Mouse (Mus musculus): ENCODE results near the gene Cckar.

Cckar gene

DNA sequence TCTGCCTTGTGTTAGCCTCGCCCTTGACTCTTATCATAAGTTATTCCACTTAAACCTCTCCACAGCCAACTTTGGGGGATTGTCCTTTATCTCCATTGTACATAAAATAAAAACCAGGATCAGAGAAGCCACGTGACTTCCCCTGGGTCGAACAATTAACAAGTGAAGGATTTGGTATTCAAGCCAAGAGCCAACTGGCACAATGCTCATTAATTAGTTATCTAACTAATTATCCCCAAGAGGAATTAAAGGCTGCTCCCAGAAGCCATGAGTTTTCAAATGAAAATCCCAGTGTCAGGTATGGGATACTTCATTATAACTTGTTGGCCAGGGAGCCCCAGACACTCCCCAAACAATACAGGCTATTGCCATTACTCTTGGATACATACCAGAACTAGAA lies 23.6 kb downstream of the Cckar start:
- ChIA-PET CTCF (interaction anchor here in 1 of 4 experiments (1.2 kb wide), 1 partner anchor 26 kb away, joined by 3 read pairs; no protein-coding TSS in a partner anchor), POLR2A (interaction anchor here in 1 of 4 experiments (2.1 kb wide), 1 partner anchor 12 kb away, joined by 5 read pairs; no protein-coding TSS in a partner anchor)

DNA sequence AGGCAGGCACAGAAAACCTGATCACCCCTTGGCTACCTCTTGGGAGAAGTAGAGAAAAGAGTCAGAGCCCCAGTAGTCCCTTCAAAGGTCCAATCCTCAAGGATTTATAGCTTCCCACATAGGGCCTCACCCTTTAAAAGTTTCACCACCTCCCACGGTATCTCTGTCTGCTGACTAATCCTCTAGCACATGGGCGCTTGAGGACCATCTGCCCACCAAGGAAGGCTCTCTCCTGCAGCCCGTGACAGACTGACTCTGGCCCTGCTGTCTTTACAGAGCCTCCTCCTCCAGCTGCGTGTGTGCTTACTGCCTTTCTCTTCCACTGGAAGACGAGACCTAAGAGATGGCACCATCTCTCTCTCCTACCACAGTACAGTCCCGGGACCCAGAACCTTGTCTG lies 27.9 kb downstream of the Cckar start:
- POLR2A ChIA-PET: interaction anchor here in 2 of 4 experiments (0.6 to 2.6 kb wide), 11 partner anchors 8 to 130 kb away, joined by 3 to 8 read pairs (median 4); no protein-coding TSS in a partner anchor
- CTCF ChIA-PET: interaction anchor here (0.6 to 1.6 kb wide), 18 partner anchors 8 to 520 kb away, joined by 3 to 15 read pairs (median 3); no protein-coding TSS in a partner anchor

DNA sequence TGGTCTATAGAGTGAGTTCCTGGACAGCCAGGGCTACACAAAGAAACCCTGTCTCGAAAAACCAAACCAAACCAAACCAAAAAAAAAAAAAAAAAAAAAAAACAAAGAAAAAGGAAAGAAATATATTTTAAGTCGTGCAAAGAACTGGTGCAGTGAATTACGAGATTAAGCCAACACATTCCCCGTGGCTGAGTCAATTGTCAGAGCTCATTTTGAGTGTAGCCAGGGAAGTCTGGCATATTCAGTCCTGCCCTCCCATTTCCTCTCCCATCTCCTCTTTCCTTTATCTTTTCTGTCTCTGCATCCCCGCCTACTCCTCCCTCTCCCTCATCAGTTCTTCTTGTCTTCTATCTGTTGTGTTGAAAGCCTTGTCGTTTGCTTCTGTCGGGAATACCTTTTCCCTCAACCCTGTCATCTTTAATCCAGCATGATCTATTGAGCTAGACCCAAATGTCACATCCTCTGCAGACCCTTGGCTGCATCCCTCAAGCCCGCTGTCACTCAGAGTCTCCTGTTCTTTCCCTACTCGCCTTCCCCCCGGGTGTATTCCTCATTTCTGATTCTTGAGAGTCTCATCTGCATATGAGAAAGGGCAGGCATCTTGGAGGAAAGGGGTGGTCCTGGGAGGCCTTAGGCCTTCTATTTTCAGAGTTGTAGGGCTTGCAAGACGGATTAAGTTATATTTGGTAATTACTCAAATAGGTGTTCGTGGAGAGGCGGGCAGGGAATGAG lies 29.3 kb downstream of the Cckar start:
- CTCF ChIA-PET: interaction anchor here in 2 of 4 experiments (1.0 to 1.4 kb wide), 7 partner anchors 20 to 477 kb away, joined by 3 to 5 read pairs (median 3); no protein-coding TSS in a partner anchor
- POLR2A ChIA-PET: interaction anchor here in 2 of 4 experiments (0.6 to 2.6 kb wide), 10 partner anchors 9 to 571 kb away, joined by 3 to 7 read pairs (median 4); no protein-coding TSS in a partner anchor

DNA sequence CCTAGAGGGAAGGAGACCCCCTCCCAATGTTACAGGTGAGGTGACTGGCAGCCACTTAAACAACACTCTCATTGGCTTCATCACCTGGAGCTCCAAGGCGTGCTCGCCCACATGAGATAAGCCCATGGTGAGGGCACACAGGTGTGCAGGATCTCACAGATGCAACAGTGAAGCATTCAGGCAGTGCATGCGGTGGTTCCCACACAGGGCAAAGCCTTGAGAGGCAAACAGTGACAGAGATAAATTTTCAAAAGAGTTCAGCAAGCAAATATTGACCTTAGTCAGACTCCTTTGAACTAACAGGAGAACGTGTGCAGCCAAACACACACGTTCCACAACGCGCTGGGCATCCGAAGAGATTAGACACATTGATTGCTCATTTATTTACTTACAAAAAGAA lies 30.8 kb downstream of the Cckar start:
- ChIA-PET POLR2A (interaction anchor here in 1 of 4 experiments (0.8 kb wide), 1 partner anchor 9 kb away, joined by 3 read pairs; no protein-coding TSS in a partner anchor), CTCF (no interaction called here)

- CTCF ChIA-PET: interaction anchor here in 3 of 4 experiments (0.6 to 1.1 kb wide), 3 partner anchors 16 to 137 kb away, joined by 3 to 9 read pairs (median 3); no protein-coding TSS in a partner anchor
- POLR2A ChIA-PET: interaction anchor here (0.5 to 2.4 kb wide), 11 partner anchors 8 to 715 kb away, joined by 3 to 13 read pairs (median 3); no protein-coding TSS in a partner anchor
Observed at GRCm38 (mm10) chr5:53673493-53674150, 33.9 kb downstream of the Cckar start.

DNA sequence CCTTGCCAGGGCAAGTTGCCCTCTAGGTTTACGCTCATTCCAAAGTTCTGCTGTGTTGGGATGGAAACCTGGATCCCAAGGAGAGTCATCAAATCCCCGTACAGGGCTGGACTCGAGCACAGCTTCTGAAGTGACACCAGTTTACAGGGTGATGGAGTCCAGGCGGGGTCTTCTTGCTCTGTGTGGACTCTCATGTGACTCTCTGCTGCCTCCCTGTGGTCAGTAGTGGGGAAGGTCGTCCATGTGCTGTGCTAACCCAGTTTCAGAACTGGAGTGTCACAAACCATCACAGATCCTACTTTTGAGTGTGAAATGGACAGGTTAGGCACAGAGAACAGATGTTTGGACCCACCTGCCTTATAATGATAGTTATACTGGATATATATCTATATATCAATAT lies 35.2 kb downstream of the Cckar start:
- ChIA-PET CTCF (interaction anchor here (0.6 to 1.6 kb wide), 14 partner anchors 12 to 349 kb away, joined by 3 to 19 read pairs (median 6); no protein-coding TSS in a partner anchor), POLR2A (interaction anchor here in 3 of 4 experiments (0.7 to 2.4 kb wide), 51 partner anchors 8 to 839 kb away, joined by 3 to 47 read pairs (median 4); partner anchors contain the start of genes Anapc4 (in 1 of the 3) and Stim2 (in 1 of the 3))

DNA sequence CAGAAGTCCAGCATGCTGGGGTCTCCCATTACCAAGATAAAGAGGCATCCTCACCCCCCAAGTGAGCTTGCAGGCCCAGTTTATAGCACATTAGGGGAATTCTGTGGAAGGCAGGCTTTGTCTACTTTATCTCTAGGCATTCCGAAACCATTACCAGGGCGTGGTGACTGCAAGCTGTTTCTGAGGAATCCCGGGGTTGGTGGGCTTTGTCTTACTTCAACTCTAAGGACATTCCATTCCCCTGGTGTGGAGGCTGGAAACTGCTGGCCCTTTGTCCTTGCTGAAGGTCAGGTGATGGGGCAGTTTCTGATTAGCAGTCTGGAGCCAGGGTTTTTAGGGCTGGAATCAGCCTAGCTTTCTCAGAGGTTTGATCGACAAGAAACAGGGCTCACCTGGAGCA lies 36.0 kb downstream of the Cckar start:
- POLR2A ChIA-PET: interaction anchor here (0.5 to 2.4 kb wide), 82 partner anchors 8 to 838 kb away, joined by 3 to 47 read pairs (median 4); partner anchors contain the start of genes Anapc4 (in 1 of the 4), Rbpj (in 1 of the 4), Smim20 (in 1 of the 4) and Stim2 (in 1 of the 4)
- CTCF ChIA-PET: interaction anchor here (0.8 to 1.6 kb wide), 15 partner anchors 9 to 346 kb away, joined by 3 to 19 read pairs (median 6); no protein-coding TSS in a partner anchor

DNA sequence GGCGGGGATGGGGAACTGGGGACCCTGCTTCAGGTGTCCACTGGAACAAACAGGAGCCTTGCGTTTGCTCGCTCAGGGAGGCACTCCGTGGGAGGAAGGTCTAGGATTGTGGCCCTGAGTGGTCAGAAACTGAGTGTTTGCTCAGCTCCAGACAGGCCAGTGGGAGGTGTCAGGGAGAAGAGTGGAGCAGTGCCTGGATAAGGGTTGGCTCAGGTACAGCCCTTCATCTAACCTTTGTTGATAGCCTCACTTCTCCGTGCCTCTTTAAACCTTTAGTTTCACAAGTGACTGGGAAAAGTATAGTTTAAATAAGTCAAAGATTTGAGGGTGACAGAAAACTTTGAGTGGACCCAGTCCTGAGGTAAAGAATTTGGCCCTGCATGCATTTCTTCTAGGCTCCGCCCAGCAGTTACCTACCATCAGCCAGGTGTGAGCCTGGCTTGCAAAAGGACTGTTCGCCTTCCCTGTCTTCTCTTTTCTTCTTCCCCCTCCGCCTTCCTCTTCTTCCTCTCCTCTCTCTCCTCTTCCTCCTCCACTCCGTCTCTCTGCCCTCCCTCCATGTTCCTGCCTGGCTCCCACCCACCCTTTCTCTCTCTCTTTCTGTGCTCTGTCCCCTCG lies 37.1 kb downstream of the Cckar start:
- ChIA-PET CTCF (interaction anchor here in 1 of 4 experiments (1.4 kb wide), 2 partner anchors 10 to 12 kb away, joined by 3 read pairs; no protein-coding TSS in a partner anchor), POLR2A (interaction anchor here in 2 of 4 experiments (0.6 to 1.3 kb wide), 7 partner anchors 8 to 118 kb away, joined by 3 to 7 read pairs (median 4); no protein-coding TSS in a partner anchor)

- POLR2A ChIA-PET: interaction anchor here in 3 of 4 experiments (0.7 to 2.0 kb wide), 11 partner anchors 8 to 313 kb away, joined by 3 to 7 read pairs (median 4); no protein-coding TSS in a partner anchor
- CTCF ChIA-PET: interaction anchor here in 2 of 4 experiments (0.7 kb wide), 2 partner anchors 10 to 741 kb away, joined by 3 read pairs; no protein-coding TSS in a partner anchor
Observed at GRCm38 (mm10) chr5:53668021-53668420, 39.5 kb downstream of the Cckar start.

- ChIA-PET CTCF (interaction anchor here in 1 of 4 experiments (1.6 kb wide), 1 partner anchor 308 kb away, joined by 7 read pairs; no protein-coding TSS in a partner anchor), POLR2A (interaction anchor here in 2 of 4 experiments (1.0 to 1.6 kb wide), 7 partner anchors 8 to 397 kb away, joined by 3 to 4 read pairs (median 4); partner anchors contain the start of gene Smim20 (in 1 of the 2))
Observed at GRCm38 (mm10) chr5:53663665-53664064, 43.8 kb downstream of the Cckar start.

- ChIA-PET CTCF (no interaction called here), POLR2A (interaction anchor here in 3 of 4 experiments (0.7 to 6.6 kb wide), 7 partner anchors 8 to 35 kb away, joined by 3 to 47 read pairs (median 9); no protein-coding TSS in a partner anchor)
Observed at GRCm38 (mm10) chr5:53662413-53662812, 45.1 kb downstream of the Cckar start.

GRCm38 (mm10) chr5:53661508-53661907 lies 46.0 kb downstream of the Cckar start:
- CTCF ChIA-PET: interaction anchor here in 1 of 4 experiments (0.6 kb wide), 1 partner anchor 173 kb away, joined by 4 read pairs; no protein-coding TSS in a partner anchor
- POLR2A ChIA-PET: interaction anchor here in 3 of 4 experiments (0.5 to 6.6 kb wide), 7 partner anchors 9 to 107 kb away, joined by 3 to 47 read pairs (median 9); no protein-coding TSS in a partner anchor

- CTCF ChIA-PET: interaction anchor here (0.6 to 2.3 kb wide), 24 partner anchors 9 to 332 kb away, joined by 3 to 19 read pairs (median 4); partner anchors contain the start of gene Tbc1d19 (in 1 of the 4)
- POLR2A ChIA-PET: interaction anchor here in 3 of 4 experiments (0.8 to 6.6 kb wide), 13 partner anchors 10 to 182 kb away, joined by 3 to 47 read pairs (median 4); no protein-coding TSS in a partner anchor
Observed at GRCm38 (mm10) chr5:53657925-53658324, 49.6 kb downstream of the Cckar start.

GRCm38 (mm10) chr5:53656596-53656995 lies 50.9 kb downstream of the Cckar start:
- ChIA-PET CTCF (interaction anchor here in 2 of 4 experiments (1.1 to 2.3 kb wide), 2 partner anchors 15 kb away, joined by 3 to 19 read pairs; no protein-coding TSS in a partner anchor), POLR2A (interaction anchor here (0.6 to 6.6 kb wide), 9 partner anchors 10 to 382 kb away, joined by 3 to 47 read pairs (median 3); no protein-coding TSS in a partner anchor)

All from embryonic stem cell, embryonic (primary cell).